In the genomic region with DNA sequence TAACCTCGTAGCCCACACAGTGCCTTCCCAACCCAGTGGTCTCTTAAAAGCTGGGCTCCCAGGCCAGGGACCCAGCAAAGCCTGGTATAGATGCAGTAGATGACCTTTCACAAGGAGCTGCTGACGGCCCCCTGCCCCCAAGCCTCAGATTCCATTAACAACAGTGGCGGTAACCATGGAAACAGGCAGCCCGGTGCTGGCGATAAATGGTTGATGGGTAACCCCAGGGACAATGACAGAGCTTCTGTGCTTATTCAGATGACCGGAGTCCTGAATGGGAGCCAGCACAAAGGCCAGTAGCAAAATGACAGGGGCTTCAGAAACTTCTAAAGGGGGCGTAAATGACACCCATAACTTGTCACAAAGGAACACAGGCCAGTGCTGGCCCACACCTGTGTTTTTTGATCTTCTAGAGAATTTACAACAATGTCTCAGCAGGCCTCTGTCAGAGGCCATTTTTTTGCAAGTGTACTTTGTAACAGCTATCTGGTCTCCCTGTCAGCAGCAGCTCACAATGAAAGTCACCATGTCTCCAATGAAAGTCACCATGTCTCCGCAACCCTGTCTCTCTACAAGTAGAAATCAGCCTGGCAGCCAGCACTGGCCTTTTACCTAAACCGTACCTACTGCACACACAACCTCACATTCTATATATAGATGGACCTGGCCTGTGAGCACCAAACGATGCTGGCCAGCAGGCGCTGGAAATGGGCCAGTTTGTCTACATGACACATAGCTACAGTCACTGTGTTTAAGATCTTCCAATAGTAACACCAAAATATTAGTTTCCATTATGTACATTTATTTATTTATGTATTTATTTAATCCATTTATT, we compare ENCODE assay signal across 9 mouse cellular contexts. TPM values are rescaled to one million over a fixed set of nuclear protein-coding genes. Genes with fewer than 3 reads are reported as not detected.
DNase-seq lines count a peak whose midpoint lies in the region; ATAC-seq and TF ChIP-seq lines count a peak whose summit lies in the region.
"Had no signal": no experiment of that assay in that cellular context is flagged by ENCODE, and none has a peak within 500 bp of the region (broad histone marks: within the 10 kb centered on the region; RNA-seq: fewer than 3 reads in every experiment).

No protein-coding gene starts in this region.

- TF ChIP-seq POLR2A in testis, adult 2 months (IDR thresholded peaks at IDR 0.05; ENCODE audit: control insufficient read depth, low read depth, low read length): peak; percentile 17; the same call in 1 of the 2 replicates

- H3K27ac ChIP-seq in testis, adult 2 months (ENCODE audit: control insufficient read depth, insufficient read depth, low read depth, low read length): peak overlapping the region; percentile 51; the same call in 1 of the 2 replicates
- peak overlapping the region; percentile 70 for H3K27ac ChIP-seq in forebrain, embryonic 16.5 days (ENCODE audit: low read length)
- H3K27ac ChIP-seq in hindbrain, embryonic 15.5 days (replicated peaks): peak overlapping the region; percentile 73
- H3K27ac ChIP-seq: embryonic facial prominence, embryonic 15.5 days had no signal

- WGBS in forebrain, embryonic 16.5 days: 6% methylated on average over 11 of the region's 11 CpGs
- WGBS in hindbrain, embryonic 15.5 days: 9% methylated on average over 11 of the region's 11 CpGs

- peak overlapping the region; percentile 1; the same call in 1 of the 2 replicates for H3K4me2 ChIP-seq in forebrain, embryonic 16.5 days (ENCODE audit: low read length)
- H3K4me2 ChIP-seq in hindbrain, embryonic 15.5 days: peak overlapping the region; percentile 22
- H3K4me2 ChIP-seq: embryonic facial prominence, embryonic 15.5 days had no signal

- H3K9ac ChIP-seq in forebrain, embryonic 16.5 days (replicated peaks; ENCODE audit: low read depth, low read length): no peak overlapping the region
- no peak overlapping the region for H3K9ac ChIP-seq in hindbrain, embryonic 15.5 days
- H3K9ac ChIP-seq: embryonic facial prominence, embryonic 15.5 days had no signal

- H3K4me1 ChIP-seq in testis, adult 2 months (ENCODE audit: control insufficient read depth, insufficient read depth, low read length): peaks cover 13% of the 10 kb centered on the region
- H3K4me1 ChIP-seq in forebrain, embryonic 16.5 days (replicated peaks; ENCODE audit: control insufficient read depth, insufficient read depth, low read length): peaks cover 27% of the 10 kb centered on the region
- H3K4me1 ChIP-seq in hindbrain, embryonic 15.5 days (replicated peaks): peaks cover 30% of the 10 kb centered on the region

- DNase-seq in testis, postnatal 14 days (ENCODE audit: low spot score): no peak
- DNase-seq in yolk sac, embryonic 10.5 days (ENCODE audit: low spot score): peak; percentile 81
- DNase-seq in liver: no peak
- DNase-seq in right cerebral cortex, adult 18-20 months: no peak
- no peak for DNase-seq in spleen, postnatal 4 days (ENCODE audit: low spot score in 2 of 2)

- no peaks in the 10 kb centered on the region for H3K27me3 ChIP-seq in testis, adult 2 months (ENCODE audit: control insufficient read depth, insufficient read depth, low read length)
- no peaks in the 10 kb centered on the region for H3K27me3 ChIP-seq in forebrain, embryonic 16.5 days (replicated peaks; ENCODE audit: control insufficient read depth, insufficient read depth, low read length)
- no peaks in the 10 kb centered on the region for H3K27me3 ChIP-seq in hindbrain, embryonic 15.5 days
- H3K27me3 ChIP-seq: embryonic facial prominence, embryonic 15.5 days had no signal

- 0 out of 2 replicates have a peak, but pooled peaks have one; percentile 15 for ATAC-seq in forebrain, embryonic 16.5 days
- peak; percentile 46; the same call in 1 of the 2 replicates for ATAC-seq in hindbrain, embryonic 15.5 days (ENCODE audit: low FRiP score, low read depth)

- no peaks in the 10 kb centered on the region for H3K9me3 ChIP-seq in forebrain, embryonic 16.5 days (ENCODE audit: control insufficient read depth, low read length)
- no peaks in the 10 kb centered on the region for H3K9me3 ChIP-seq in hindbrain, embryonic 15.5 days
- H3K9me3 ChIP-seq: embryonic facial prominence, embryonic 15.5 days had no signal

- H3K36me3 ChIP-seq in testis, adult 2 months (ENCODE audit: control insufficient read depth, insufficient read depth, low read length): no peaks in the 10 kb centered on the region
- H3K36me3 ChIP-seq in forebrain, embryonic 16.5 days (ENCODE audit: control insufficient read depth, insufficient read depth): no peaks in the 10 kb centered on the region
- H3K36me3 ChIP-seq in hindbrain, embryonic 15.5 days: no peaks in the 10 kb centered on the region
- H3K36me3 ChIP-seq: embryonic facial prominence, embryonic 15.5 days had no signal

- peak overlapping the region; percentile 77 for H3K4me3 ChIP-seq in testis, adult 2 months (ENCODE audit: control insufficient read depth, low read depth, low read length)
- H3K4me3 ChIP-seq in forebrain, embryonic 16.5 days (replicated peaks; ENCODE audit: low read length): no peak overlapping the region
- H3K4me3 ChIP-seq in hindbrain, embryonic 15.5 days: no peak overlapping the region
- H3K4me3 ChIP-seq: embryonic facial prominence, embryonic 15.5 days had no signal

- TF ChIP-seq CTCF in testis, adult 2 months (IDR thresholded peaks at IDR 0.05; ENCODE audit: control insufficient read depth, insufficient read depth, insufficient replicate concordance, low read depth, low read length): no peak

RNA-seq across cellular contexts. Expression of a gene that starts 27.7 kb away (rescaled TPM):
- polyA plus RNA-seq in testis, adult 2 months (2012; rRNA removed): 0.15 and 0.71 TPM in 2 replicates
- polyA plus RNA-seq in forebrain, embryonic 16.5 days (2015; fragmentation: Nextera tagmentation; extraction: Ambion mirVana): 4.6 and 5.6 TPM in 2 replicates
- 1.4 and 1.6 TPM in 2 replicates for polyA plus RNA-seq in hindbrain, embryonic 15.5 days (2015; fragmentation: Nextera tagmentation; extraction: Ambion mirVana)

RNA-seq across cellular contexts. Expression of a gene that starts 51.6 kb away (rescaled TPM):
- polyA plus RNA-seq in testis, adult 2 months (2012; rRNA removed): 1.6 and 2.0 TPM in 2 replicates
- polyA plus RNA-seq in forebrain, embryonic 16.5 days (2015; fragmentation: Nextera tagmentation; extraction: Ambion mirVana): 56.8 and 57.8 TPM in 2 replicates
- polyA plus RNA-seq in hindbrain, embryonic 15.5 days (2015; fragmentation: Nextera tagmentation; extraction: Ambion mirVana): 31.6 and 33.4 TPM in 2 replicates

Comparison
In these comparisons a context has a peak if more than half of its experiments do, and no peak if none do; other contexts are left out.
1. RNA of a gene that starts 51.6 kb away (polyA plus RNA-seq): 56.8 to 57.8 TPM in forebrain, embryonic 16.5 days and 31.6 to 33.4 TPM in hindbrain, embryonic 15.5 days; 1.6 to 2.0 TPM in testis, adult 2 months; every median in the first group is over 10 times any median in the second.
2. Peak in every context shown above with its lines, with median percentiles within 50 percentile points of each other: H3K27ac ChIP-seq.